Mouse (Mus musculus): Measurements from ENCODE around the gene Rtn4r.

Rtn4r gene

GRCm38 (mm10) chr16:18125131-18125530, 2.3 kb upstream of the Rtn4r start:
- DNase-seq = no peak

DNA sequence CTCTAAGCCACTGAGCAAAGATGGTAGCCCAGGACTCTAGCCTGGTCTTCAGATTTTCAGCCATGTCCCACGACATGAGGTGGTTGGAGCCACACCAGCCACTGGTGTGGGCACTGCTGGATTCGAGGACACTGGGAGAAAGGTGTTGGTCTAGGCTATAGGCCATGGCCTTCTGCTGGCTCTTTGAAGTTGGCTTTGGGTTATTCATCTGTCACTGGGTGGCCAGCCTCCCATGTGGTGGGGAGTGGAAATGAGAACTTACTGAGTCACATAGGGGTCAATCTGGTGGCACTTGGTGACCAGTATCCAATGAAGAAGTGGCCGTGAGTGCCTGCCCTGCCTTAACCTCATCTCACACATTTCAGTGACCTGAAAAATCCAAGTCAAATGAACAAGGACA, 1.2 kb upstream of the Rtn4r start:
- no peak for DNase-seq

DNA sequence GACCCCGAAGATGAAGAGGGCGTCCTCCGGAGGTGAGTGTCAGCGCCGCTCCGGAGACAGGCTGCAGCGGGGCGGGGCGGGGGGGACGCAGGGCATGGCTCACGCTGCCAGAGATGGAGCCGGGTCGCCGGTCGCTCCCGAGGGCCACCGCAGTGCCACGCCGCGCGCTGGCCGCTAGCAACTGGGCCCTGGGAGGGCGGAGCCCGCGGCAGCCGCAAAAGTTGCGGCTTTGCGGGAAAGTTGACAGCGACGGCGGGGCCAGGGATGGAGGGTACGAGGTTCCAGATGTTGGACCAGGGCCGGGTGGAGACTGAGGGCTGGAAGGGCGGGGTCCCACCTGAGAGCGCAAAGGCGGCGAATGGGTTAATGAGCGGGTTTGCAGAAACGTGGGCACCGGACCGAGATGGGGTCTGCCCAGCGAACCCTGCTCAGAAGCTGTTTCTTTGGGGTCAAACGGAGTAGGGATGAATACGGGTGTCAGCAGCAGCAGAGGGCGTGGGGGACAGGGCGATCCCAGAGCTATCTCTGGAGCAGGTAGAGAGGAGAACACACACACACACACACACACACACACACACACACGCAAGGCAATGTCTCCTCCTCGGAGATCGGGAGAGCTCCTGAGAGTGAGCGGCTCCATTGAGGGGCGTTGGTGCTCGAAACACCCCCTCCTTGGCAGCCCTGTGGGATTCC, 575 bp downstream of the Rtn4r start:
- DNase-seq = no peak

DNA sequence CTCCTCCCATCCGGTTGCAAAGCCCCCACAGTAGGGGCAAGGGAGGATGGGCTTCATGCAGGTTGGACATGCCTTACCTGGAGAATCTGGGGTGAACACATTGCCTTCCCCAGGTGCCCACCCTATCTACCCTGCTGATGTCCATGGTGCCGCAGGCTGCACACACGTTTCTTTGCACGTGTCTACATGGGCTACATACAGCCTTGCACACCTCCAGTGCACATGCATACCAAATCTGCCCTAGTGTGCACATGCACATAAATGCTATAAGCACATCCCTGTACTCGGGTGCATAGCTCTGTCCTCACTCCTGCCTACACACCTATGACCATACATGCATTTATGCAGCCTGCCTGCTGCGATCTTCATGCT, 1.1 kb downstream of the Rtn4r start:
- no peak for DNase-seq

DNA sequence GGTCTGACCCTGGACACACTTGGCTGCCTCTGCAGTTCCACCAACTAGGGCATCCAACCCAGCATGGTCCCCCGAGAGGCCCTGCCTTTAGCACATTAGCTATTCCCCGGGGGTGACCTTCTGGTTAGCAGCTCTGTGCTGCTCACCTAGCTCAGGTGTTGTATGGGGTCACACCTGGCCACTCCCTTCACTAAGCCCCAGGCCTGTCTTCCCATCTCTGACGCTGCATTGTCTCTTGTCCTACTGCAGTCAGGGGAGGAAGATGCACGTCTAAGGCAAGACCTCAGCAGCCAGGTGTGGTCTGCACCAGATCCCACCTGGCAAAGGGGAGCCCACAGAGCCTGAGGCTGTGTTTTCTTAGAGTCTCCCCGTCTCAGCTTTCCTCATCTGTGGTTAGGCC, 2.0 kb downstream of the Rtn4r start:
- DNase-seq = no peak

DNA sequence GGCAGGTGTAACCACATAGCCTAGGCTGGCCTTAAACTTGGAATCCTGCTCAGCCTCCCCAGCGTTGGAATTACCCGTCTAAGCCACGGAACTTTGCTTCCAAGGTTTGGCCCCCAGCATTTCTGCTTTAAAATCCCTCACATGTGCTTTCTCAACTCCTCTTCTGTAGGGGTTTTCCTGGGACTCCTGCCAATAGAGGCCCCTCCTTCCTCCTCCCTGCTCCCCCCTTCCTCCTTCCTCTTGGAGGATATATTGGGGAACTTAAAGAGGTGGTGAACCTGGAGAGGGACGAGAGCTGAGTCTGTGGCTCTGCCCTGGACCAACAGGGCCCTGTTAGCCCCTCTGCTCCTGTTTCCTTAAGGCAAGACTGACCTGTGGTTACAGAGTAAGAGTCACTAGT, 2.8 kb downstream of the Rtn4r start:
- DNase-seq = no peak

GRCm38 (mm10) chr16:18130705-18131104, 3.3 kb downstream of the Rtn4r start:
- DNase-seq = no peak

DNA sequence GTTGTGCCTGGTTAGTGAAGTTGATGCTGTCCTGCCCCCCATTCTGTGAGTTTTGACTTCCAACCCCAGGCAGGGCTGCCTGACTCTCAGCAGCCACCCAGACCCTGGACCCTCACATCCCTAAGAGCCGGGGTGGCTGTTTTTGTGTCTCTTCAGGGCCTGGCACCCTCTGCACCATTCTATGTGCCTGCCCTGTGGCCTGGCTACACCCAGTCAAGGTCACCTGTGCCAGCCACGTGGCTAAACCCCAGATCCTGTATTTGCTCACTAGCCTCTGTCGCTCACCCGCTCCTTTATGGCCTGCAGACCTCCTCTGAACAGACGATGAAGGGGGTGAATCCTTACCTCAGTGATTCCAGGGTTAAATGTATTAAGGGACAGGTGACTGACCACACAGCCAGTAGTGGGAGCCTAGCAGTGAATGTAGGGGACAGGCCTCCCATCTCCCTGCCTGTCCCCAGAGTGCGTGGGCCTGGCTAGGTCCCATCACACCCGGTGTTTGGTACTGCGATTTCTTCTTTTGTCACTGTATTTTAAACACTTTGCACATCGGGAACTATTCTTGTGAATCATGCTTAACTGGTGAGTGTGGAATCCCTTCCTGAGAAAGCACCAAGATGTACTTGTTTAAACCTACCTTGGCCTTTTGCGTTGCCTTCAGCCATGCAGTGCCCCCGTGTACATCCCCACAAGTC, 4.0 kb downstream of the Rtn4r start:
- DNase-seq = peak; percentile 23 to 34

DNA sequence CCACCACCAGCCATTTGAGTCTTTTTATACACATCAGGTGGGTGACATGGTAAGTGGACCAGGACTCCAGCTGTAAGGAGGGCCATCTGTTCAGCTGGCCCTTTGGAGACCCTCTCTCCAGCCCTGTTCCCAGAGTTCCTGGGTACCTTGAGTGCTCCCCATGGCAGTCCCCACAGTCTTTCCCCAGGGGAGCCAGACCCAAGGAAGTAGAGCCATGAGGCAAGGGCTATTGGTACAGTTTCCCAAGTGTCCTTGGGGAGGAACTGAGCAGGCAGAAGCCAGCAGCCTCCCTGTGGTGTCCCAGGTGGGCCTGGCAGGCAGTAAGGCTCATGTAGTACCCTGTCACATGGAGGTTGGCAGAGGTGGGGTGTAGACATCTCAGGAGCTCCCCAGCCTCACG, 4.6 kb downstream of the Rtn4r start:
- DNase-seq = no peak

DNA sequence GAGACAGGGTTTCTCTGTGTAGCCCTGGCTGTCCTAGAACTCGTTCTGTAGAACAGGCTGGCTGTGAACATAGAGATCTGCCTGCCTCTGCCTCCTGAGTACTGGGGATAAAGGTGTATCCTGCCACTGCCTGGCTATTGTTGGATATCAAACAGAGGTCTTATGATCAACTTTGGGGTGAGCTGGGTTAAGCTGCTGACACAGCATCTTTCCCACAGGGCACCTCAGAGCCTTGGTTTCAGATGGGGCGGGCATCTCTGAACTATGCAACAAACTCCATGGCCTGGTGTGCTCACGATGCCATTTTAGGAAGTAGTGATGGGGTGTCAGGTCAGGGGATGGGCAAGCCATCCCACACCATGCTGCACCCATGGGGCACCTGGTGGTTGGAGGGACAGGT, 5.1 kb downstream of the Rtn4r start:
- DNase-seq = no peak

DNA sequence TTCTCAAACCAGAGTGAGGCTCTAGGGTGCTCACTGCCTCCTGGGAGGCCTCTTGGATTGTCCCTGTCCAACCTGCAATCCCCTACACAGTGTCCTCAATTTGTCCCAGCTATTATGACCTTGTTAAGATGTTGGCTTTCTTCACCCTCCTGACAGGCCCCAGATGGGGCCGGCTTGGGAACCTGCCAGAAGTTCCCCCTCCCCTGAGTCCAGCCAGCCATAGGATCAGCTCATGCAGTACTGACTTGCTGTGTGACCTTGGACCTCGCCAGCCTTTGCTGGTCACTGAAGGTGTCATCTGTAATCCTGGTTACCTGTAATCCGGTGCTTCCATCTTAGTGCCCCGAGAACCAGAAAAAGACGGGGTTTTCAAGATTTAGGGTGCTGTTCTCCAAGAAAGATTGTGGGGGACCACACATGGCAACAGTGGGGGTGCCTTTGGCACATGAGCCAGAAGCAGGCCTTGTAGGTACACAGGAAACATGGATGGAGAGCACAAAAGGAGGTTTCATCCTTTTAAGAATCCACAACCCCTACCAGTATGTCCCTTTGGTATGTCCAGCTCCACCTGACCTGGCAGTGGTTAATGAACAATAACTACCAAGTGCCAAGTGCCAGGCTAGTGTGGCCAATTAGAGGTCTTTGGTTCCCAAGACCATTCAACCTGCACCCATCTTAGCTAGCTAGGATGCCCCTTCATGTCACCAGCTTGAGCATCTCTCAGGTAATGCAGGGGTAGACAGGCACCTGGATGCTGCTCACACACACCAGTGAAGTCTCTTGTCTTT, 5.9 kb downstream of the Rtn4r start:
- DNase-seq = peak; percentile 64 to 65

DNA sequence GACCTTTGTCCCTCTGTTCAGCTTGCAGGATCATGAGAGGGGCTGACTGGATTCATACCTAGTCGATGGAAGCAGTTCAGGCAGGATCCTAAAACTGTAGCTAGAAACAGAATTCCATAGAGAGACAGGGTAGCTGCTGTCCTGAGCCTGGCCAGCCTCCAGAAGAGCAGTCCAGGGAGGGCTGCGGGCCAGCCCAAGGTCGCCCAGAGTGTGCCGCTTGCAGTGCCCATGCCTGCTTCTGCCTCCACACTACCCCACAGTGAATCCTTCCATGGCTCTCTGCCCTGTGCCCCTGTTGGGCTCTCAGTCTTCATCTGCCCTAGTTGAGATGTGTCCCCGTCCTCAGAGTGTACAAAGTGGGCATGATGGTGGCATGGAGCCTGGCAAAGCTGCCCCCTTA, 7.8 kb downstream of the Rtn4r start:
- peak; percentile 75 to 80 for DNase-seq

DNA sequence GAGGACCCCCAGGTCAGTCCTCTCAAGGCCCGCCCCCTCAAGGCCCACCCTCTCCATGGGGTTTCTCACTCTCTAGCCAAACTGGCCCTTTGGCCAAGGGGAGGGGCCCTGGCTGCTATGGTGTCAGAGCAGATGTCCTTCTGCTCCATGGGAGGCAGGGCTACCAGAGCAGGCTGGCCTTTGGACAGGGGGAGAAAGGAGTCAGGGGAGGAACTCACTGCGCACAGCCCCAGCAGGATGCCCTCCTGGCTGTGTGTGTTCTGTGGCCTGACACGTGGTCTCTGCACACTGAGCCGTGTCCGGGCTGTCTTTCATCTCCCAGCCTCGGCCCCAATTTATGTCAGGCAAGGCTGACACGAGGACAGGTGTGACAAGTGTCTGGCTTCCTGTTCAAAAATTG, 8.6 kb downstream of the Rtn4r start:
- DNase-seq = peak; percentile 85 to 93

- DNase-seq = no peak
Observed at GRCm38 (mm10) chr16:18144201-18144600, 16.8 kb downstream of the Rtn4r start.

DNA sequence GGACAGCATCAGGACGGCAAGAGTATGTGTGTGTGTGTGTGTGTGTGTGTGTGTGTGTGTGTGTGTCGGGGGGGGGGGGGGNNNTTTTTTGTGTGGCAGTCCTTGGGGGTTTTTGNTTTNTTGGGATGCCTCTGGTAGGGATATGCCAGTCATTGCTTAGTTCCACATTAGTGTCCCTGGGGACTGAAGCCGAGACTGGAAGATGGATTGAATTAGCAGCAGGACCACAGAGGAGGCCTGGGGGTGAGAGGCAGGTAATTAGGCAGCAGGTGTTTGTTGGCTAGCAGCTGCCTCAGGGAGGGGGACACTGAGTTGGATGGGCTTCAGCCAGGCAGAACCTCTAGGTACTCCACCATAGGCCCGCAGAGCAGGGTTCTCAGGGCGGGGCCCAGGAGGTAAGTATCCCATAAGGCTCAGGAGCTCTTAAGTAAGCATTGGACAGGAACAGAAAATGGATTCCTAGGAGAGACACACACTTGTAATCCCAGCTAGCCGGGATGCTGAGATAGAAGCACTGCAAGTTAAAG, 18.0 kb downstream of the Rtn4r start:
- DNase-seq = no peak

DNA sequence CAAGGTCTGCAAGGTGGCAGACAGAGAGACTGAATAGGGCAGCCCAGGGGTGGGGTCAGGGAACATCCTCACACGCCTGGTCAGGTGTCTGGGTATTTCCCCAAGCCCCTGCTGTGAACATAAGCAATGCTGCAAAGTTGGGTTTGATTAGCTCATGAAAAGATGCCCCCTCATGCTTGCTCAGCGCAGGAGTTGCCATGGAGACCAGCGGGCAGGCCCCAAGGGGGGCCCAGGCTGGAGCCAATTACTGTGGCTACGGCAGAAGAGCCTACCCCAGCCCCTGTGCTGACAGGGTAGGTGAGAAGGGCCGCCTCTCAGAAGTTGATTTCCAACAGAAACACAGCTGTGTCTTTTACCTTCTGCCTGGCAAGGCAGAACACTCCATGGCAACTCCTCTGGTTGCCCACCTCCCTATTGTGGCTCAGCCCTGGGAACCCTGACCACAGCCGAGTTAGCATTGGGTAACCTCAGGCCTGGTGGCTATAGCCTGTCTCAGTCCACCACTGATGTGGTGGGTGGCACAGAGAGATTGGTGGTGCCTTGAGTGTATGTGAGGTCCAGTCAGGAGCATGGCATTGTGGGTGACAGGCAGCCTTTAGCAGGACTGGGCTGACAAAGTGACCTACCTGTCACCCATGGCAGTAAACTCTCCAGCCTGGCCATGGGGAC, 20.9 kb downstream of the Rtn4r start:
- DNase-seq = no peak

GRCm38 (mm10) chr16:18149205-18149604, 21.8 kb downstream of the Rtn4r start:
- no peak for DNase-seq

DNA sequence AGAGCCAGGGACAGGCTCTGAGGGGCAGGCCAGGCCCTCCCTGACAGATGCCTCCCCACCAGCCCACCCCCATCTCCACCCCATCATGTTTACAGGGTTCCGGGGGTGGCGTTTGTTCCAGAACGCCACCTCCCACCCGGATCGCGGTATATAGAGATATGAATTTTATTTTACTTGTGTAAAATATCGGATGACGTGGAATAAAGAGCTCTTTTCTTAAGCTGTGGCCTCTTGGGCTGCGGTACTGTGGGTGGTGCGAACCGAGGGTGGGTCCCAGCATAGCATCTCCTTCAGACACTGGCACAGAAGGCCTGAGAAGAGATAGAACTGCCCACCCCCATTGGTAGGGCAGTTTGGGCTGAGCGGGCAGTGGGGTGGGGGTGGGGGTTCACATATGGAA, 24.7 kb downstream of the Rtn4r start:
- no peak for DNase-seq

DNA sequence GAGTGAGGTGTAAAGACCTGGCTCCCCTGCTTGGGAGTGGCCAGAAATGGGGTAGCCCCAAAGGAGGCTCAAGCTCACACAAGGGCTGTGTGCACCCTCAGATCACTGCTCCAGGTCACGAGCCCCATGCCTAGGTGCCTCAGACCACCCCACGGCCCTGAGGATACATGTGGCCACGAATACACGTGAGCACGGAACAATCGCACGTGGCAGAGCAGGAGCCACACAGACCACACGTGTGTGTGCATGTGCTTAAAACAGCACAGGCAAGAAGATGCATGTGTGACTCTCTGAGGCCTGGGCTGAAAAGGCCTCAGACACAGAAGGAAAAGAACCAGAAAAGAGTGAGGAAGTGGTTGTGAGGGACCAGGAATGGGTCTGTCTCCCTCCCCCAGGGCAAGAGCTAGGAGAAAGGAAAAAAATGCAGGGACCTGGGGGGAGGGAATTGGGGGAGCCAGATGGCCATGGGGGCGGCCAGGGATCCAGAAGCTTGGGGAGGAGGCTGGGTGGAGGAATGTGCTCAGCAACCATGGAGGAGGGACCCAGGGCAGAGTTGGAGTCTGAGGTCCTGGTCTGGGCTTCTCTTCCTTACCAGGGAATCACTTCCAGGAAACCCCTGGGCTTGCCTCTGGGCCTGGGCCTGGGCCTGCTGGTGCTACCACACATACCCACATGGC, 25.5 kb downstream of the Rtn4r start:
- DNase-seq = no peak

- DNase-seq = peak in 1 of 2 experiments; percentile 11
Observed at GRCm38 (mm10) chr16:18154521-18155171, 27.2 kb downstream of the Rtn4r start.

DNA sequence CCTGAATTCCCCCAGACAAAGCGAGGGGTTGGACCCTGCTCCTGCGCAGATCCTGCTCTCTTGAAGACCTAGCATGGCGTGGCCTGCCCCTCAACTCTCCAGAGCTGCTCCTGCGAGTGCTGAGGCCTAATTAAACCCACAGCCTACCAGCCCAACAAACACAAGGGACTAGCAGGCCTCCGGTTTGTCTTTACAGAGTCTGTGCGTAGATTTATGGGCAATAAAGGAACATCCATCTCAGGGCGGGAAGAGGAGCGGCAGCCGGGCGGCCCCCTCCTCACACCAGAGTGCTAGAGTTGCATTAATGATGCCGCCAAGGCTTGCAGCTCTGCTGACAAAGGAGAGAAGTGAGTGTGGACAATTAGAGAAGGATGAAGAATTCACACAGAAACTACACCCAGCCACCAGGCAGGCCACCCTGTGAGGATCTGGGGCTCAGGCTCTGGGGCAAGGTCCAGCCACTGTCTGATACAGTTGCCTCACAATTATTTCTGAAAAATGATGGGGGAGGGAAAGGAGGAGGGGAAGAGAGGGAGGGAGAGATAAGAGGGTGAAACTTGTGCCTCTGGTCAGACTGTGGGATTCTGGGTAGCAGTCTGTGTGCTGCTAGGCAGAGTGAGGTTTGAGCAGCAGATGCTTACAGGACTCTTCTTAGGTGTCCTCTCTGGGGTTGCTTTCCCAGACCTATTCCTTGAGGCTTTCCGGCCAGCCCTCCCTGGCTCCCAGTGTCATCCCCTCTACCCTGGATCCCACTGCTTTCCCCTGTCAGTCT, 29.3 kb downstream of the Rtn4r start:
- DNase-seq = no peak

Data from kidney, postnatal 36 days (tissue).